11 mouse cellular contexts compared by ENCODE assay signal in genomic region chr5:148980607-148981006, GRCm38 (mm10). TPM values are rescaled to one million over a fixed set of nuclear protein-coding genes. Genes with fewer than 3 reads are reported as not detected.
DNase-seq lines count a peak whose midpoint lies in the region; ATAC-seq and TF ChIP-seq lines count a peak whose summit lies in the region.
"Had no signal": no experiment of that assay in that cellular context is flagged by ENCODE, and none has a peak within 500 bp of the region (broad histone marks: within the 10 kb centered on the region; RNA-seq: fewer than 3 reads in every experiment).

No protein-coding gene starts in this region.

- H3K27ac ChIP-seq in hindbrain, postnatal 0 days, result no peak overlapping the region
- H3K27ac ChIP-seq in hindbrain, embryonic 11.5 days (ENCODE audit: low read depth, low read length), result no peak overlapping the region
- no peak overlapping the region for H3K27ac ChIP-seq in ES-E14 (ENCODE audit: insufficient read depth, low read depth, low read length, poor library complexity, severe bottlenecking)
- no peak overlapping the region for H3K27ac ChIP-seq in cerebellum, adult 2 months (ENCODE audit: insufficient read depth, low read length)
- no peak overlapping the region for H3K27ac ChIP-seq in hindbrain, embryonic 16.5 days (ENCODE audit: low read depth, low read length)
- H3K27ac ChIP-seq in neural tube, embryonic 15.5 days (replicated peaks), result no peak overlapping the region
- H3K27ac ChIP-seq: midbrain, embryonic 15.5 days had no signal

- no peaks in the 10 kb centered on the region for H3K4me1 ChIP-seq in hindbrain, postnatal 0 days (ENCODE audit: insufficient read depth, low read length)
- H3K4me1 ChIP-seq in hindbrain, embryonic 11.5 days (replicated peaks; ENCODE audit: control insufficient read depth, insufficient read depth, low read length), result no peaks in the 10 kb centered on the region
- peaks cover 0 to 7% of the 10 kb centered on the region in 2 experiments; a peak in 2 of 4 replicates for H3K4me1 ChIP-seq in ES-E14 (ENCODE audit: control insufficient read depth in 2 of 2, insufficient read depth in 2 of 2, low read length in 2 of 2, poor library complexity in 1 of 2)
- no peaks in the 10 kb centered on the region for H3K4me1 ChIP-seq in cerebellum, adult 2 months (ENCODE audit: control insufficient read depth, insufficient read depth, low read length)
- H3K4me1 ChIP-seq in hindbrain, embryonic 16.5 days (ENCODE audit: control insufficient read depth, insufficient read depth, low read depth, low read length), result peaks cover 3% of the 10 kb centered on the region; the same call in 1 of the 2 replicates
- peaks cover 13% of the 10 kb centered on the region for H3K4me1 ChIP-seq in neural tube, embryonic 15.5 days

- H3K9me3 ChIP-seq in hindbrain, postnatal 0 days (ENCODE audit: low read length), result 0 out of 2 replicates have a peak, but pooled peaks cover 2% of the 10 kb centered on the region
- H3K9me3 ChIP-seq in hindbrain, embryonic 11.5 days (ENCODE audit: control insufficient read depth, low read length), result no peaks in the 10 kb centered on the region
- no peaks in the 10 kb centered on the region for H3K9me3 ChIP-seq in ES-E14 (ENCODE audit: control insufficient read depth, insufficient read depth, low read depth, low read length)
- peaks cover 2% of the 10 kb centered on the region; the same call in 1 of the 2 replicates for H3K9me3 ChIP-seq in hindbrain, embryonic 16.5 days (ENCODE audit: control insufficient read depth, low read length)
- peaks cover 6% of the 10 kb centered on the region; the same call in 1 of the 2 replicates for H3K9me3 ChIP-seq in neural tube, embryonic 15.5 days (replicated peaks)
- H3K9me3 ChIP-seq: midbrain, embryonic 15.5 days had no signal

- peak; percentile 45; the same call in 1 of the 2 replicates for ATAC-seq in hindbrain, postnatal 0 days
- ATAC-seq in hindbrain, embryonic 11.5 days (ENCODE audit: low FRiP score), result no peak
- peak; percentile 77 for ATAC-seq in erythroblast, adult 5-6 weeks (replicated peaks; ENCODE audit: low FRiP score, poor library complexity, severe bottlenecking)
- ATAC-seq in megakaryocyte, adult 5-6 weeks (ENCODE audit: poor library complexity, severe bottlenecking), result peak; percentile 75
- no peak for ATAC-seq in hindbrain, embryonic 16.5 days
- ATAC-seq in neural tube, embryonic 15.5 days (ENCODE audit: low FRiP score), result no peak
- ATAC-seq: midbrain, embryonic 15.5 days had no signal

- H3K9ac ChIP-seq in hindbrain, postnatal 0 days (replicated peaks; ENCODE audit: low read length), result no peak overlapping the region
- H3K9ac ChIP-seq in hindbrain, embryonic 11.5 days (ENCODE audit: low read depth, low read length), result no peak overlapping the region
- no peak overlapping the region for H3K9ac ChIP-seq in ES-E14 (ENCODE audit: insufficient read depth, low read depth, low read length, poor library complexity, severe bottlenecking)
- H3K9ac ChIP-seq in hindbrain, embryonic 16.5 days (ENCODE audit: low read depth, low read length), result no peak overlapping the region
- H3K9ac ChIP-seq in neural tube, embryonic 15.5 days (replicated peaks), result no peak overlapping the region
- H3K9ac ChIP-seq: midbrain, embryonic 15.5 days had no signal

- in situ Hi-C loops in ES-E14 (cut with MboI; ENCODE audit: low sequenced_read_pairs in 2 of 2, unreplicated experiment in 2 of 2), result no loop called here

- 68% methylated on average over 6 of the region's 6 CpGs for WGBS in hindbrain, postnatal 0 days
- WGBS in hindbrain, embryonic 11.5 days, result 49% methylated on average over 6 of the region's 6 CpGs
- 58% methylated on average over 6 of the region's 6 CpGs for WGBS in cerebellum, adult 2 months
- 59% methylated on average over 6 of the region's 6 CpGs for WGBS in hindbrain, embryonic 16.5 days
- 57% methylated on average over 6 of the region's 6 CpGs for WGBS in neural tube, embryonic 15.5 days

- no peaks in the 10 kb centered on the region for H3K27me3 ChIP-seq in hindbrain, postnatal 0 days (ENCODE audit: insufficient read depth, low read length)
- no peaks in the 10 kb centered on the region for H3K27me3 ChIP-seq in hindbrain, embryonic 11.5 days (ENCODE audit: control insufficient read depth, insufficient read depth, low read length)
- no peaks in the 10 kb centered on the region; the same call in 1 of the 2 replicates for H3K27me3 ChIP-seq in cerebellum, adult 2 months (ENCODE audit: control insufficient read depth, insufficient read depth, low read length)
- H3K27me3 ChIP-seq in hindbrain, embryonic 16.5 days (replicated peaks; ENCODE audit: control insufficient read depth, insufficient read depth, low read length), result no peaks in the 10 kb centered on the region
- no peaks in the 10 kb centered on the region for H3K27me3 ChIP-seq in neural tube, embryonic 15.5 days (replicated peaks)
- H3K27me3 ChIP-seq: midbrain, embryonic 15.5 days had no signal

- no peak for TF ChIP-seq CTCF in hindbrain, postnatal 0 days (IDR thresholded peaks at IDR 0.05; ENCODE audit: low read depth)
- no peak for TF ChIP-seq CTCF in cerebellum, adult 2 months (IDR thresholded peaks at IDR 0.05; ENCODE audit: borderline replicate concordance, insufficient read depth, low read depth, low read length)

- no peaks in the 10 kb centered on the region for H3K36me3 ChIP-seq in hindbrain, postnatal 0 days (ENCODE audit: insufficient read depth, low read length)
- 0 out of 2 replicates have a peak, but pooled peaks cover 2% of the 10 kb centered on the region for H3K36me3 ChIP-seq in hindbrain, embryonic 11.5 days (ENCODE audit: control insufficient read depth, insufficient read depth, low read length)
- H3K36me3 ChIP-seq in ES-E14 (ENCODE audit: control insufficient read depth, insufficient read depth, low read length, poor library complexity, severe bottlenecking), result no peaks in the 10 kb centered on the region
- no peaks in the 10 kb centered on the region for H3K36me3 ChIP-seq in hindbrain, embryonic 16.5 days (ENCODE audit: control insufficient read depth, insufficient read depth, low read length)
- no peaks in the 10 kb centered on the region for H3K36me3 ChIP-seq in neural tube, embryonic 15.5 days
- H3K36me3 ChIP-seq: midbrain, embryonic 15.5 days had no signal

- TF ChIP-seq POLR2A in cerebellum, adult 2 months (IDR thresholded peaks at IDR 0.05; ENCODE audit: borderline replicate concordance, insufficient read depth, low read length), result no peak

- no peak overlapping the region for H3K4me2 ChIP-seq in hindbrain, postnatal 0 days (ENCODE audit: low read depth, low read length)
- no peak overlapping the region for H3K4me2 ChIP-seq in hindbrain, embryonic 11.5 days (replicated peaks; ENCODE audit: low read depth, low read length)
- no peak overlapping the region for H3K4me2 ChIP-seq in hindbrain, embryonic 16.5 days (ENCODE audit: low read length)
- no peak overlapping the region for H3K4me2 ChIP-seq in neural tube, embryonic 15.5 days
- H3K4me2 ChIP-seq: midbrain, embryonic 15.5 days had no signal

- no peak overlapping the region for H3K4me3 ChIP-seq in hindbrain, postnatal 0 days (ENCODE audit: low read length)
- no peak overlapping the region for H3K4me3 ChIP-seq in hindbrain, embryonic 11.5 days (ENCODE audit: low read depth, low read length)
- H3K4me3 ChIP-seq in ES-E14 (ENCODE audit: insufficient read depth in 1 of 2, low read depth in 1 of 2, low read length in 2 of 2, poor library complexity in 1 of 2, severe bottlenecking in 1 of 2), result no peak overlapping the region
- no peak overlapping the region for H3K4me3 ChIP-seq in cerebellum, adult 2 months (replicated peaks; ENCODE audit: insufficient read depth, low read depth, low read length)
- no peak overlapping the region for H3K4me3 ChIP-seq in hindbrain, embryonic 16.5 days (ENCODE audit: low read length)
- no peak overlapping the region for H3K4me3 ChIP-seq in neural tube, embryonic 15.5 days (replicated peaks)
- H3K4me3 ChIP-seq: midbrain, embryonic 15.5 days had no signal

- DNase-seq in hindbrain, postnatal 0 days (ENCODE audit: low spot score), result no peak
- DNase-seq in hindbrain, embryonic 11.5 days (ENCODE audit: low spot score), result no peak
- DNase-seq in ES-E14 (ENCODE audit: low read depth, low spot score), result peak; percentile 83
- DNase-seq in cerebellum, adult 2 months, result no peak
- DNase-seq: right cerebral cortex, postnatal 4 days had no signal

TF ChIP-seq in ES-E14, 5 proteins besides CTCF, POLR2A, EP300 and RAD21 (continues in another document):
- TF ChIP-seq ZC3H11A (IDR thresholded peaks at IDR 0.05; ENCODE audit: borderline replicate concordance, low read depth, low read length), result no peak
- TF ChIP-seq MAFK (IDR thresholded peaks at IDR 0.05; ENCODE audit: insufficient read depth, low read depth, low read length), result no peak
- no peak for TF ChIP-seq ZNF384 (IDR thresholded peaks at IDR 0.05; ENCODE audit: low read depth, low read length)
- no peak for TF ChIP-seq CHD2 (IDR thresholded peaks at IDR 0.05; ENCODE audit: low read depth, low read length)

RNA-seq across cellular contexts. Expression of gene Gm42791, which starts 14.3 kb away (rescaled TPM):
- not detected in 2 replicates for total RNA-seq in hindbrain, postnatal 0 days (2014; rRNA removed)
- 1.6 and 6.1 TPM in 2 replicates for polyA plus RNA-seq in hindbrain, postnatal 0 days (2015; fragmentation: Nextera tagmentation; extraction: Ambion mirVana)
- not detected in 2 replicates for polyA plus RNA-seq in hindbrain, embryonic 11.5 days (2014; fragmentation: Nextera tagmentation; extraction: Ambion mirVana)
- total RNA-seq in ES-E14 (2012; rRNA removed), result 0.48 TPM in 1 of 2 replicates, not detected in the other
- 1.9 TPM in 1 of 2 replicates, not detected in the other for total RNA-seq in erythroblast, adult 5-6 weeks (2015; ENCODE audit: low replicate concordance)
- 14.2 TPM in 1 of 2 replicates, not detected in the other for total RNA-seq in erythroblast, adult 5-6 weeks (2017; ENCODE audit: low replicate concordance)
- total RNA-seq in megakaryocyte, adult 5-6 weeks (2015), result not detected in 2 replicates
- not detected in 2 replicates for total RNA-seq in megakaryocyte, adult 5-6 weeks (2017)
- polyA plus RNA-seq in cerebellum, adult 2 months (2012; rRNA removed), result not detected in 2 replicates
- 3.9 and 5.3 TPM in 2 replicates for polyA plus RNA-seq in hindbrain, embryonic 16.5 days (2015; fragmentation: Nextera tagmentation; extraction: Ambion mirVana)
- polyA plus RNA-seq in neural tube, embryonic 15.5 days (2015; fragmentation: Nextera tagmentation; extraction: Ambion mirVana), result 3.4 and 5.4 TPM in 2 replicates
- polyA plus RNA-seq: gonadal fat pad, adult 2 months had no signal

RNA-seq across cellular contexts. Expression of gene Katnal1, which starts 51.5 kb away (rescaled TPM):
- 33.7 and 34.3 TPM in 2 replicates for total RNA-seq in hindbrain, postnatal 0 days (2014; rRNA removed)
- polyA plus RNA-seq in hindbrain, postnatal 0 days (2015; fragmentation: Nextera tagmentation; extraction: Ambion mirVana), result 23.8 and 28.1 TPM in 2 replicates
- 32.1 and 37.0 TPM in 2 replicates for polyA plus RNA-seq in hindbrain, embryonic 11.5 days (2014; fragmentation: Nextera tagmentation; extraction: Ambion mirVana)
- total RNA-seq in ES-E14 (2012; rRNA removed), result 5.8 and 6.4 TPM in 2 replicates
- total RNA-seq in erythroblast, adult 5-6 weeks (2015; ENCODE audit: low replicate concordance), result 4.0 and 4.6 TPM in 2 replicates
- total RNA-seq in erythroblast, adult 5-6 weeks (2017; ENCODE audit: low replicate concordance), result 9.1 and 10.4 TPM in 2 replicates
- 1.8 and 3.1 TPM in 2 replicates for total RNA-seq in megakaryocyte, adult 5-6 weeks (2015)
- 2.4 and 2.5 TPM in 2 replicates for total RNA-seq in megakaryocyte, adult 5-6 weeks (2017)
- 41.0 and 41.7 TPM in 2 replicates for polyA plus RNA-seq in cerebellum, adult 2 months (2012; rRNA removed)
- polyA plus RNA-seq in hindbrain, embryonic 16.5 days (2015; fragmentation: Nextera tagmentation; extraction: Ambion mirVana), result 37.0 and 41.3 TPM in 2 replicates
- 33.0 and 35.1 TPM in 2 replicates for polyA plus RNA-seq in neural tube, embryonic 15.5 days (2015; fragmentation: Nextera tagmentation; extraction: Ambion mirVana)

Comparison
In these comparisons a context has a peak if more than half of its experiments do, and no peak if none do; other contexts are left out.
1. ATAC-seq: peak in hindbrain, postnatal 0 days (single experiment), erythroblast, adult 5-6 weeks (single experiment) and megakaryocyte, adult 5-6 weeks (single experiment); none in hindbrain, embryonic 11.5 days (single experiment), hindbrain, embryonic 16.5 days (single experiment) and neural tube, embryonic 15.5 days (single experiment).